Comparison of ENCODE assay signal across 8 mouse cellular contexts in the genomic region with DNA sequence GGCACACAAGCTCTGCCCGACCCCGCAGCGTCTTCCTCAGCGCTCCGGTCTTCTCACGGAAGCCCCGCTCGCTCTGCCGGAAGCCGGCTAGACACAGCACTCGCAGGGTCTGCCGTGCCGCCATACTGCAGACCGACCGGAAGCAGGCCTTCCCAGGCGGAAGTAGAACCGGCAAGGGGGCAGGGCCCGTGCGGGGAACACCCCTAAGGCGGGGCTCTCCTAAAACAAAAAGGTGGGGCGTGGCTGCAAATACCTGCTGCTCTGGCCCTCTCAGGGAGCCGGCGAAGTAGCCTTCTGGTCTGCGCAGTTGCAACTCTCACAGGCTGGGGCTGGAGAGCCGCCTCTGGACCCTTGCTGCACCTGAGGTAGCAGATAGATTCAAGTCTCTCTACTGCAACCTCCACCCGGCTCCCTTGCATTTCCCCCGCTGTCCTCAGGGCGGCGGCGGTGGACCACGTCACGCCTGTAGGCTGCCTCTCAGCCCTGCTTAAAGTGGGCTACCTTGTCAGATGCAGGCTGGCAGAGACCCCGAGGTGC. TPM values are rescaled to one million over a fixed set of nuclear protein-coding genes. Genes with fewer than 3 reads are reported as not detected.
DNase-seq lines count a peak whose midpoint lies in the region; ATAC-seq and TF ChIP-seq lines count a peak whose summit lies in the region.

A gene (minus strand): TSS at position 164 of the 537 bp plus-strand sequence.

- in situ Hi-C loops in ES-E14 (cut with MboI; ENCODE audit: low sequenced_read_pairs in 2 of 2, unreplicated experiment in 2 of 2): no loop called here

- peak within 1 kb of the TSS; percentile 97 for H3K9ac ChIP-seq in ES-E14 (ENCODE audit: insufficient read depth, low read depth, low read length, poor library complexity, severe bottlenecking)
- H3K9ac ChIP-seq in forebrain, embryonic 14.5 days (ENCODE audit: low read length): peak within 1 kb of the TSS; percentile 81
- H3K9ac ChIP-seq in liver, embryonic 16.5 days (ENCODE audit: low read depth, low read length): peak within 1 kb of the TSS; percentile 85
- H3K9ac ChIP-seq in neural tube, embryonic 12.5 days: peak within 1 kb of the TSS; percentile 73

- peaks cover 34% of the 10 kb centered on the region for H3K36me3 ChIP-seq in ES-E14 (ENCODE audit: control insufficient read depth, insufficient read depth, low read length, poor library complexity, severe bottlenecking)
- H3K36me3 ChIP-seq in forebrain, embryonic 14.5 days (ENCODE audit: control insufficient read depth, insufficient read depth, low read length): peaks cover 26% of the 10 kb centered on the region
- peaks cover 6% of the 10 kb centered on the region for H3K36me3 ChIP-seq in liver, embryonic 16.5 days (ENCODE audit: control insufficient read depth, insufficient read depth)
- H3K36me3 ChIP-seq in neural tube, embryonic 12.5 days: peaks cover 27% of the 10 kb centered on the region

- H3K4me3 ChIP-seq in ES-E14 (ENCODE audit: insufficient read depth in 1 of 2, low read depth in 1 of 2, low read length in 2 of 2, poor library complexity in 1 of 2, severe bottlenecking in 1 of 2): peak within 1 kb of the TSS; percentile 92 to 100
- peak within 1 kb of the TSS; percentile 61 for H3K4me3 ChIP-seq in forebrain, embryonic 14.5 days (ENCODE audit: low read depth, low read length)
- H3K4me3 ChIP-seq in liver, embryonic 16.5 days (ENCODE audit: low read depth, low read length): peak within 1 kb of the TSS; percentile 86
- peak within 1 kb of the TSS; percentile 76 for H3K4me3 ChIP-seq in neural tube, embryonic 12.5 days

- peaks cover 2 to 9% of the 10 kb centered on the region in 2 experiments; a peak in 2 of 4 replicates for H3K4me1 ChIP-seq in ES-E14 (ENCODE audit: control insufficient read depth in 2 of 2, insufficient read depth in 2 of 2, low read length in 2 of 2, poor library complexity in 1 of 2)
- peaks cover 10% of the 10 kb centered on the region for H3K4me1 ChIP-seq in forebrain, embryonic 14.5 days (ENCODE audit: control insufficient read depth, insufficient read depth, low read length)
- peaks cover 15% of the 10 kb centered on the region for H3K4me1 ChIP-seq in liver, embryonic 16.5 days (ENCODE audit: control insufficient read depth, low read depth, low read length)
- H3K4me1 ChIP-seq in neural tube, embryonic 12.5 days: peaks cover 15% of the 10 kb centered on the region

- intact Hi-C loops in heart, postnatal 10 days (cut with DNase I): loop anchor here (1.0 to 10.0 kb wide), 3 partner anchors 113 to 286 kb away; a partner anchor contains a TSS

- H3K27ac ChIP-seq in ES-E14 (ENCODE audit: insufficient read depth, low read depth, low read length, poor library complexity, severe bottlenecking): peak within 1 kb of the TSS; percentile 76
- H3K27ac ChIP-seq in forebrain, embryonic 14.5 days (ENCODE audit: low read depth, low read length): peak within 1 kb of the TSS; percentile 83
- H3K27ac ChIP-seq in liver, embryonic 16.5 days (ENCODE audit: low read length): peak within 1 kb of the TSS; percentile 65
- H3K27ac ChIP-seq in neural tube, embryonic 12.5 days: peak within 1 kb of the TSS; percentile 57; the same call in 1 of the 2 replicates

- H3K9me3 ChIP-seq in ES-E14 (ENCODE audit: control insufficient read depth, insufficient read depth, low read depth, low read length): no peaks in the 10 kb centered on the region
- H3K9me3 ChIP-seq in forebrain, embryonic 14.5 days (replicated peaks; ENCODE audit: control insufficient read depth, low read length): no peaks in the 10 kb centered on the region
- no peaks in the 10 kb centered on the region for H3K9me3 ChIP-seq in liver, embryonic 16.5 days (replicated peaks; ENCODE audit: control insufficient read depth, low read length)
- H3K9me3 ChIP-seq in neural tube, embryonic 12.5 days: no peaks in the 10 kb centered on the region

- no peaks in the 10 kb centered on the region for H3K27me3 ChIP-seq in forebrain, embryonic 14.5 days (replicated peaks; ENCODE audit: control insufficient read depth, insufficient read depth, low read length)
- peaks cover 9% of the 10 kb centered on the region for H3K27me3 ChIP-seq in liver, embryonic 16.5 days (ENCODE audit: control insufficient read depth, insufficient read depth, low read depth, low read length)
- no peaks in the 10 kb centered on the region for H3K27me3 ChIP-seq in neural tube, embryonic 12.5 days (replicated peaks)

- ATAC-seq in forebrain, embryonic 14.5 days: peak; percentile 98
- ATAC-seq in liver, embryonic 16.5 days (ENCODE audit: low read depth): peak; percentile 95
- peak; percentile 94 for ATAC-seq in neural tube, embryonic 12.5 days (ENCODE audit: low FRiP score, low read depth)

- peak within 1 kb of the TSS; percentile 74 for H3K4me2 ChIP-seq in forebrain, embryonic 14.5 days (ENCODE audit: low read length)
- peak within 1 kb of the TSS; percentile 79 for H3K4me2 ChIP-seq in liver, embryonic 16.5 days (ENCODE audit: low read depth, low read length)
- H3K4me2 ChIP-seq in neural tube, embryonic 12.5 days (replicated peaks): peak within 1 kb of the TSS; percentile 85

- peak; percentile 89 for DNase-seq in ES-E14 (ENCODE audit: low read depth, low spot score)
- DNase-seq in cerebellum, adult 11-12 months: peak; percentile 89
- DNase-seq in forebrain, embryonic 14.5 days (ENCODE audit: low spot score): peak; percentile 96
- peak; percentile 91 to 94 for DNase-seq in heart, postnatal 10 days
- peak; percentile 92 to 95 for DNase-seq in kidney, postnatal 4 days
- DNase-seq in telencephalon, adult 2 months (ENCODE audit: low read depth, low spot score): peak; percentile 86

- WGBS in forebrain, embryonic 14.5 days: under 1% methylated on average over 33 of the region's 33 CpGs
- under 1% methylated on average over 33 of the region's 33 CpGs for WGBS in liver, embryonic 16.5 days (ENCODE audit: insufficient replicate concordance)
- under 1% methylated on average over 33 of the region's 33 CpGs for WGBS in neural tube, embryonic 12.5 days

TF ChIP-seq in ES-E14, 5 proteins besides CTCF, POLR2A, EP300 and RAD21:
- TF ChIP-seq HCFC1 (IDR thresholded peaks at IDR 0.05; ENCODE audit: borderline replicate concordance, insufficient read depth, low read length) (peak; percentile 33; the same call in 1 of the 2 replicates), CHD2 (IDR thresholded peaks at IDR 0.05; ENCODE audit: low read depth, low read length) (no peak), ZNF384 (IDR thresholded peaks at IDR 0.05; ENCODE audit: low read depth, low read length) (no peak), ZC3H11A (IDR thresholded peaks at IDR 0.05; ENCODE audit: borderline replicate concordance, low read depth, low read length) (peak; percentile 42; the same call in 1 of the 2 replicates), MAFK (IDR thresholded peaks at IDR 0.05; ENCODE audit: insufficient read depth, low read depth, low read length) (no peak)

RNA-seq across cellular contexts. Expression of the gene that starts here (rescaled TPM):
- 11.7 and 14.8 TPM in 2 replicates for total RNA-seq in ES-E14 (2012; rRNA removed)
- 24.3 and 24.6 TPM in 2 replicates for polyA plus RNA-seq in forebrain, embryonic 14.5 days (2014; fragmentation: Nextera tagmentation; extraction: Ambion mirVana)
- total RNA-seq in heart, postnatal 10 days (2021): 1 to 10 TPM; 7.8 to 9.5 TPM
- 8.7 and 9.6 TPM in 2 replicates for polyA plus RNA-seq in liver, embryonic 16.5 days (2015; fragmentation: Nextera tagmentation; extraction: Ambion mirVana)
- 23.1 and 23.9 TPM in 2 replicates for polyA plus RNA-seq in neural tube, embryonic 12.5 days (2016; fragmentation: Nextera tagmentation; extraction: Ambion mirVana)

Comparison
In these comparisons a context has a peak if more than half of its experiments do, and no peak if none do; other contexts are left out.
1. Peak in every context shown above with its lines: DNase-seq, ATAC-seq, H3K4me3 ChIP-seq and H3K27ac ChIP-seq.